Mouse (Mus musculus) right cerebral cortex, postnatal 10 days (tissue): ENCODE results near the gene BC030867.

ENCODE experiments used
- DNase-seq, 2 experiments: peaks; one replicate each; pipeline ENCODE4 v3.0.0; 2021; ENCODE audit warnings: low spot score in 2 of 2

BC030867 gene

DNA sequence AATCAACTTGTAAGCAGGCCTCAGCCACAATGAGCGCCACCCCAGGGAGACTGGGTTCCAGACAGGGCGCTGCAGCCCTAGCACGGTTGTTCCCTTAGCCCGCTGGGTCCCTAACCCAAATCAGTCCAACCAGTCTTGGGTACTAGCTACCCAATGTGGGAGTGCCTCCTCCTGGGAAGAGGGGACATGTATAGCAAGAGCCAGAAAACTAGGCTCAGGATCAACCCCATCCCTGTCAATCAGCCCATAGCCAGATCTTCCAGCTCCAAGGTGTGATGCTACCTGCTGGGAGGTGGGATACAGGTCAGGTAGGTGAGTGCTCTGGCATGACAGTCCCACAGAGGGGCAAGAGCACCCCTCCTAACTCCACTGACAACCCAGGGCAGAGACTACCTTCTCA is 41.5 kb downstream of the BC030867 start:
- no peak for DNase-seq

DNA sequence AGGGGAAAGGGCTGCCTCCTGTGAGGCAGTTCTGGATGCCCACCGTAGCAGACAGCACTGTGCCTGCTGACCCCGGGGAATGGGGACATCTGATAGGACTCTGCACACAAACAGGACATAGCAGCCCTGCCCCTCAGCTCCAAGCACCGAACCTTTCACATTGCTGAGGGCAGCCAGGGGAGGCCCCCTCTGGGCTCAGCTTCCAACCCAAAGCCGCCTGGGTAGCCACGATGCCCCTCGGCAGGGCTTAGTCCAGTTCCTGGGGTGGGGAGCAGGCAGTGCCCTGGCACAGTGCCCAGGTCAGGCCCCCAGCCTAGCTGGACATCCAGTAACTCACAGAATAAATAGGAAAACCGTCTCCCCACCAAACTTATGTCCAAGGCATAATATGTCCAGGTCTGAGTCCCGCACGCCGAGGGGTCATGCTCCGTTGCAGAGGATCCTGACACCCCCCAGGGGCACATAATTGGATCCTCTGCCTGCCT is 42.4 kb downstream of the BC030867 start:
- no peak for DNase-seq

GRCm38 (mm10) chr11:102293971-102294370 is 45.3 kb downstream of the BC030867 start:
- DNase-seq: no peak

GRCm38 (mm10) chr11:102294416-102294815 is 45.7 kb downstream of the BC030867 start:
- DNase-seq: no peak

GRCm38 (mm10) chr11:102294887-102295597 is 46.4 kb downstream of the BC030867 start:
- peak in 1 of 2 experiments; percentile 56 for DNase-seq

DNA sequence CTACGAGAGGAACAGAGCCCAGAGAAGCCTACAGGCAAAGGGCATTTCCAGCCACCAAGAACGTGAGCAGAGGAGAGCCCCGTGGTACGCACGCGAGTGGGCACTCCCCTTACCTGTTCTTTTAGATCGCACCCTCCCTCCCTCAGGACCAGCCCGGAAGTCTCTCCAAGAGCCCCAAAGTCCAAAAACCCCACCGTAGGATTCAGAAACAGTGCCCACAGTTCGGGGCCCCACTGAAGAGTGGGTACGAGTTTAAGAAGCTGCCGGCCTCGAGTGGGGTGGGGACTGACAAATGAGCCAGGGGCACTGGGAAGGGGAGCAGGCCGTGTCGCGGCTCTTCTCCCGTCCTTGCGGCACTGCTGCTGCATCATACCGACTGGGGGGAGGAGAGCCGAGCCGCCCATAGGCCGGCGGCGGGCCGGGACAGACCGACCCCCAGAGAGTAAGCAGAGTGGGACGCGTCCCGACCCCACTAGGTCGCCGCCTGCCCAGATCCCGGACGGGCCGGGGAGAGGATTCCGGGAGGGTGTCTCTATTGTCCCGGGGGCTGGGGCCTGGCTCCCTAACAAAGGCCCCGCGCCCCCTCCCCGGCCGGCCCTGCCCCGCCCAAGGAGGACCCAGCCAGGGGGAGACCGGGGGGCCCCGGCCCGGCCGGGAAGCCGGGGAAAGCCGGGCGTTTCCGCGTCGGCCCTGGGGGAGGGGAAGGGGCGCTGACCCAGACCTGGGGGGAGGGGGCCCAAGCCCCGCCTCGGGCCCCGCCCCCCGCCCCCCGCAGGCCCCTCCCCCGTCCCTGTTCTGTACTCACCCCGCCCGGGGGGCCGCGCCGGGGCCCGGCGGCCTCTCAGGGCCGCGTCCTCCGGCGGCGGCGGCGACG is 47.2 kb downstream of the BC030867 start:
- DNase-seq: peak in 1 of 2 experiments; percentile 60

DNA sequence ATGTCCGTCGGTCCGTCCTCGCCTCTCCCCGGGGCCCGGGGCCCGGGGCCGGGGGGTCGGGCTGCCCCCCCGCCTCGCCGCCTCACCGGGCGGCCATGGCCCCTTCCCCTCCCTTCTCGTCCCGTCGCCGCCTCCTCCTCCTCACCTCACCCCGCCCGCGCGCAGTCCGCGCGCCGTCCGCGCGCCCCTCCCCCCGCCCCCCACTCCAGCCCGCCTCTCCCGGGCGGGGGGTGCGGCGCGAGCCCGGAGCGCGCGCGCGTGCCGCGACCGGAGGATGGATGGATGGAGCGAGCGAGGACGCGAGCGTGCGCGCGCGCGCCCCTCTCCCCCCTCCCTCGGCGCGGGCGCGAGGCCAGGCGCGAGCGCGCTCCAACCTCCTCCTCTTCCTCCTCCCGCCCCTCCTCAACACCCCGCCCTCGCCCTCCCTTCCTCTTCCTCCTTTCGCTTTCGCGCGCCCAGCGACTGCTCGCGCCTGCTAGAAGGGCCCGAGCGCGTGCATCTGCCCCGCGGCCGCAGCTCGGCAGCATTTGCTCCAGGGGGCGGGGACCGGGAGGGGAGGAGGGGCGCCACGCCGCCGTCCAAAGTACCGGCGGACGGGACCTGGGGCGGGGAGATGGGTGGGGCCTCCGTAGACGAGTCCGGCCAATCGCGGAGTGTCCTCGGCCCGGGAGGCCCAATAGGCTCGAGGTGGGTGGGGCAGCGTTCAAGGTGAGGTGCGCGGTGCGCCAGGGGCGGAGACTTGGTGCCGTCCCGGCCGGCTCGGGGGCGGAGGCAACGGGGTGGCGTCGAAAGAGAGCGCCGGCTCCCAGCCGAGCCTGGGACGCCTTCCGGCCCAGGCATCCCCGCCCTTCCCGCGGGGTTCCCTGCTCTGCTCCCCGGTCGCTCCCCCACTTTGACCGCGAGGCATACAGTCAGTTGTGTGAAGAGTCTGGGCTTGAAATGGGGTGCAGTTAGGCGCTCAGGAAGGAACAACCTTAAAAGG is 48.1 kb downstream of the BC030867 start, which contains the start of gene Atxn7l3:
Atxn7l3 (minus strand) TSS at position 141 of the 982 bp plus-strand sequence.
- DNase-seq: peak; percentile 99

- DNase-seq: no peak
Observed at GRCm38 (mm10) chr11:102297577-102298556, 49.2 kb downstream of the BC030867 start.

- DNase-seq: peak in 1 of 2 experiments; percentile 66
Observed at GRCm38 (mm10) chr11:102299839-102300238, 51.2 kb downstream of the BC030867 start.

GRCm38 (mm10) chr11:102304141-102304540 is 55.5 kb downstream of the BC030867 start:
- no peak for DNase-seq

GRCm38 (mm10) chr11:102305359-102305758 is 56.7 kb downstream of the BC030867 start:
- DNase-seq: no peak

DNA sequence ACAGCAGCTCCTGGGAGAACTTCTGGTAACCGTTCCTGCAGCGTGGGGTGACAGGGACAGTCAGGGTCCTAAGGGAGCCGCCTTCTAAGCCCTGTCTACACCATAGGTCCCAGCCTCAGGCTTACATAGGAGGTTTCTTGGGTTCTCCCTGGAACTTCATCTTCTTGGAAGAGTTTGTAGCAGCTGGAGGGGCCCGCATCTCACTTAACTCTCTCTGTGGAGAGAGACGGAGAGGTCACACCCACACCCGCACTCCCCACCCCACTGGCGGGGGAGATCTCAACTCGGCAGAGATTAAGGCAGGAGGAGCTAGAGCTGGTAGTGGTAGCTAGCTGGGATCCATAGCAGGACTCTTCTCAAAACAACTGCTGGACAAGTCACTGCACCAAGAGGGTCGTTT is 59.4 kb downstream of the BC030867 start:
- no peak for DNase-seq

DNA sequence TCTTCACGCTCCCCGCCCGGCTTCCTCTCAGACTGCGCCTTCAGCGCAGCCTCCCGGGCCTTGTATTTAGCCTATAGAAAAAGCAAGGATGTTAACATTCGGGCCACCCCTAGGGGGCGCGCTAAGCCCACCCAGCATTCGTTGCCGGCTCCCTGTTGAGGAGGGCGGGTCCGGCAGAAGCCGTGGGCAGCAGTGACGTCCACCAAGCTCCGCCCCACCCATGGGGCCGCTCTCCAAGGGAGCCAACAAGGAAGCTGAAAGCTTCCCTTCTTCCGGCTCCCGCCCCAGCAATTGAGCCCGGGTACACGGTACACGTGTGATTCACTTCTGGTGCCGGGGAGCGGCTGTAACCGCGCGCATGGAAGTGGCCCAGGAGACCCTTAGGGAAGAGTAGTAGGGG is 60.3 kb downstream of the BC030867 start:
- peak; percentile 97 to 98 for DNase-seq

DNA sequence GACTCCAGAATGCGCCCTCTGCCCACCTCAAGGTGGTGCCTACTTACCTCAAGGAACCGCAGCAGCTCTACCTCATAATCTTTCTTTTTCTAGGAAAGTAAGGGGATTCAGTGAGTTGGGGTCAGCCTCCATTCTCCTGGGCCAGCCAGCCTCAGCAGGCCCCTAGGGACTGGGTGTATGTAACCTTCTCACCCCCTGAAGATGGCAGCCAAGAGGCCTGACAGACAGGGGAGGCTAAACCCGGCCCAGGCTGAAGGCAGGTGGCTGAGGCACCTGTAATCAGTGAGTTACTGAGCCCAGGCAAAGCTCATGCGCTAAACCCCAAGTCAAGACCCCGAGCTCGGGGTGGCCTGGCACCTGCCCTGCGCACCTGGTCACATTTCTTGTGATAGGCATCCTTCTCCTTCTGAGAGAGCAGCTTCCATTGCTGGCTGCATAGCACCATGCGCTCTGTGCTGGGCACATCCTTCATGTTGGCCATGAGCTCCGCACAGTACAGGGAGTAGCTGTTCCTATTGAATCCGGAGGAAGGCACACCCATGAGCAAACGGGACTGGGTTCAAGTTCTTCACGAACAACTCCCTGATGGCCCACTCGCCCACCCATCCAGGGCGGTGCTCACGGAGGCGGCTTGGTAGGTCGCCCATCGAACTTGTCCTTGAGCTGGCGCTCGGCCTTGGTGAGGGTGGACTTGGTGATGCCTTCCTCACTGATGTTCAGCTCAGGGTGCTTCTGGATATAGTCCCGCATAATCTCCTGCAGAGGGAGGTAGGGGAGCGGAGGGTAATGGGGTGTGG is 61.3 kb downstream of the BC030867 start:
- DNase-seq: peak in 1 of 2 experiments; percentile 56

DNA sequence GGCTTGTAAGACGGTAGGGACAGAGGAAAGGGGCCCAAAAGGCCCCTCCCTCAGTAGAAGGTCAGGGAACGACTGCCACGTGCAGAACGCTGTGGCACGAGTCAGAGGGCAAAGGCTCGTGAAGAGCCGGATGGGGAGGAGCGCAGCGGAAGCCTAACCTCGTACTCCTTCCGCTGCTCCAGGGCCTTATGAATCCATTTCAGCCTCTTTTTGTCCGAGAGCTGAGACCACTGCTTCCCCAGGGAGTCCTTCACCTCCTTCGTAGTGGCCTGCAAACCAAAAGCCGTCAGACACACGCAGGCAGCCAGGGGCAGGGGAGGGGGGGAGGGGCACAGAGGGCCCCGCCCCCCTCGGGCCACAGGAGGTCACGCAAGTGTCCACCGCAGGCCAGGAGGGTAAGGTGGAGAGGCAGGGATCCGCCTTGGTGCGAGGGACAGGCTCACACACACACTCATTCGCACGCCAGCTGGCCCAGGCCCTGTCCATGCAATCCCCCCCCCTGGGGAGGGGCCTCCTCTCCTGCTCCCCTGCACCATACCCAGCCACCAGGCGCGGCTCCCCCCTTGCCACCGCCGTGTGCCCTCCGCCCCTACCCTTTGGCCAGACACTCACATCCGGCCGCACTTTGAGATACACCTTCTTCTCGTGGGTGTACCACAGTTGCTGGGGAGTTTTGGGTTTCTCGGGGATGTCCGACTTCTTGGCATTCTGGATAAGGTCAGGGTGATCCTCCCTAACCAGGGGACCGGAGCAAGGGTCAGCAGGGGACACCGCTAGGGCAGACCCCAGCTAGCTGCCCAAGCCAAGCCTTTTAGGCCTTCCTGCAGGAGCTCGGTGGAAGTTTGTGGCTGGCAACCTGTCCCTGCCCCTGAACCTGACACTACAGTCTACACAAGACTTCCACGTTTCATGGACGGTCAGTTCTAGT is 62.4 kb downstream of the BC030867 start:
- DNase-seq: no peak

GRCm38 (mm10) chr11:102311966-102312365 is 63.3 kb downstream of the BC030867 start:
- no peak for DNase-seq

DNA sequence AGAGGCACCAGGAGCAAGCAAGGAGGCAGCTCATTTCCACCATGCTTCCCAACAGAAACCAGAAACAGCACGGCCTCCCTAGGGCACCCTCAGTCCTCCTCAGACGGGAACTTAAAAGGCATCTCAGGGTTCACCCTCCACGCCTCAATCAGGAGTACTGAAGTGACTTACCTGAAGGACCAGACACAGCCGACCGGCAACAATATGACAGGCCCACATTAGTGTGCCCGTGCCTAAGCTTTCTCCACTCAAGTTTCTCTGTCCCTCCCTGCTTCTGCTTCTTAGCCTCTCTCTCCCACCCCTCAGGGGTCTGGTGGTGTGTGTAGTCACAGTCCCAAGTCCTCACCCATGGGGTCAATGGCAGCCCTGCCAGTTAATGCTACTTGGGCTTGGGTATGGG is 63.9 kb downstream of the BC030867 start:
- DNase-seq: no peak

DNA sequence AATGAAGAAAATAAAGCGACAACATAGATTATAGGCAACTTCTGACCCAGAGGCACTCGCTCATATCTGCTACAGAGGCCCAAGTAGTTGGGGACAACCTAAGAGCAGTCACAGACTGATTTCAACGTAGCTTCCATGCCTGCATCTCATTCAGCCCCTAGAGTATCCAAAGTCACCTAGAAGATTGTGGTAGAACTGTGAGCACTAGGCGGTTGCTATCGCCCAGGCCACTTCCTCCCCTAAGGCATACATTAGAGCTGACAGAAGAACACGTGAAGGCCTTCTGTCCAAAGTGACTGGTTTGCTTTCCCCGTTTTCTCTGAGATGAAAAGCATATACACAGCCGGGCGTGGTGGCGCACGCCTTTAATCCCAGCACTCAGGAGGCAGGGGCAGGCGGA is 65.6 kb downstream of the BC030867 start:
- no peak for DNase-seq
